Mouse (Mus musculus) olfactory bulb, adult 2 months (tissue): Measurements from ENCODE around the gene Tex45. TPM values are rescaled to one million over a fixed set of nuclear protein-coding genes. Genes with fewer than 3 reads are reported as not detected.
A peak's percentile ranks its signal among the peaks of the same experiment; 100 is the strongest.

ENCODE experiments used
- H3K27ac ChIP-seq: fragments of 200-500 bp; 2 replicates; pipeline ENCODE4 v1.5.1; 2012; ENCODE audit warnings: low read depth, low read length; ENCODE audit not compliant: insufficient read depth
- H3K4me1 ChIP-seq: fragments of 200-500 bp; 2 replicates; pipeline ENCODE4 v1.6.1; 2012; ENCODE audit warnings: low read length; ENCODE audit not compliant: control insufficient read depth, insufficient read depth
- H3K4me3 ChIP-seq: fragments of 200-500 bp; 2 replicates; pipeline ENCODE4 v1.5.1; 2012; ENCODE audit warnings: mild to moderate bottlenecking, low read depth, low read length, moderate library complexity; ENCODE audit not compliant: insufficient read depth
- CTCF ChIP-seq: fragments of 200-500 bp; IDR thresholded peaks from 2 replicates; pipeline ENCODE4 v1.5.1; 2012; ENCODE audit warnings: low read depth, mild to moderate bottlenecking, low read length, moderate library complexity; ENCODE audit not compliant: insufficient read depth
- POLR2A ChIP-seq: fragments of 200-500 bp; IDR thresholded peaks from 2 replicates; pipeline ENCODE4 v1.6.1; 2012; ENCODE audit warnings: mild to moderate bottlenecking, low read depth, low read length, moderate library complexity; ENCODE audit not compliant: insufficient read depth
- WGBS: fragments of 180-500 bp; shearing (Covaris S2); methylation state at CpG from one replicate; pipeline ENCODE4 v1.1.7; 2018; 5-methylcytosine and 5-hydroxymethylcytosine counted together
- polyA plus RNA-seq: library from polyadenylated mRNA; stranded (reverse); fragments of >200 nt; gene quantifications from 2 replicates; pipeline ENCODE4 v1.2.4, GENCODE M21; 2012; ENCODE audit warnings: low replicate concordance; ENCODE audit not compliant: missing spikeins, insufficient read depth, insufficient read length

Gene Tex45
- polyA plus RNA-seq, 1 experiment, result not detected

GRCm38 (mm10) chr8:3516450-3517116, 45.9 kb downstream of the Tex45 start:
- WGBS, result under 1% methylated on average over 36 of the region's 36 CpGs
- Histone ChIP-seq H3K27ac (peak overlapping the region; percentile 53), H3K4me1 (peaks cover 8% of the 10 kb centered on the region), H3K4me3 (peak overlapping the region; percentile 70)
- TF ChIP-seq POLR2A, result peak; percentile 41
- no peak; the same call in 1 of the 2 replicates for TF ChIP-seq CTCF

GRCm38 (mm10) chr8:3517117-3517495, 46.4 kb downstream of the Tex45 start:
- peak overlapping the region; percentile 53; the same call in 1 of the 2 replicates for H3K27ac ChIP-seq
- peak overlapping the region; percentile 70 for H3K4me3 ChIP-seq
- H3K4me1 ChIP-seq, result peaks cover 8% of the 10 kb centered on the region
- WGBS, result 6% methylated on average over 16 of the region's 16 CpGs
- no peak for TF ChIP-seq POLR2A
- TF ChIP-seq CTCF, result no peak

GRCm38 (mm10) chr8:3522007-3522697, 51.5 kb downstream of the Tex45 start:
- H3K27ac ChIP-seq, result no peak overlapping the region
- no peak overlapping the region for H3K4me3 ChIP-seq
- no peak for TF ChIP-seq POLR2A
- TF ChIP-seq CTCF, result no peak
- 92% methylated on average over 13 of the region's 13 CpGs for WGBS
- peaks cover 2% of the 10 kb centered on the region; the same call in 1 of the 2 replicates for H3K4me1 ChIP-seq

GRCm38 (mm10) chr8:3530816-3531215, 60.2 kb downstream of the Tex45 start:
- no peak for TF ChIP-seq POLR2A
- TF ChIP-seq CTCF, result no peak
- 87% methylated on average over 5 of the region's 5 CpGs for WGBS
- H3K4me3 ChIP-seq, result no peak overlapping the region

GRCm38 (mm10) chr8:3531936-3532335, 61.3 kb downstream of the Tex45 start:
- WGBS, result 95% methylated on average over 18 of the region's 18 CpGs
- Histone ChIP-seq H3K4me1 (no peaks in the 10 kb centered on the region), H3K4me3 (no peak overlapping the region), H3K27ac (no peak overlapping the region)
- TF ChIP-seq CTCF (no peak), POLR2A (0 out of 2 replicates have a peak, but pooled peaks have one; percentile 8)

More at GRCm38 (mm10) chr8:3530816-3531215, 60.2 kb downstream of the Tex45 start:
- Histone ChIP-seq H3K4me1 (no peaks in the 10 kb centered on the region), H3K27ac (no peak overlapping the region)

GRCm38 (mm10) chr8:3536053-3536841, 65.6 kb downstream of the Tex45 start:
- Histone ChIP-seq H3K4me1 (no peaks in the 10 kb centered on the region), H3K27ac (no peak overlapping the region), H3K4me3 (no peak overlapping the region)
- TF ChIP-seq POLR2A (no peak), CTCF (no peak)
- WGBS, result 72% methylated on average over 15 of the region's 15 CpGs

Other genes with a start within 250 kb of the Tex45 start
- gene Insr, start 191.2 kb upstream of the Tex45 start, polyA plus RNA-seq, result 62.6 and 277 TPM in 2 replicates
- gene A430078G23Rik, start 117.4 kb upstream of the Tex45 start, polyA plus RNA-seq, result not detected in 2 replicates
- gene Arhgef18, start 77.9 kb upstream of the Tex45 start, polyA plus RNA-seq, result not detected in 2 replicates
- not detected in 2 replicates for gene Pex11g, start 3.2 kb upstream of the Tex45 start, polyA plus RNA-seq
- gene Zfp358, start 22.3 kb downstream of the Tex45 start, polyA plus RNA-seq, result not detected in 2 replicates
- 296 TPM in 1 of 2 replicates, not detected in the other for gene Mcoln1, start 29.6 kb downstream of the Tex45 start, polyA plus RNA-seq
- gene Pnpla6, start 44.5 kb downstream of the Tex45 start, polyA plus RNA-seq, result not detected in 2 replicates
- not detected in 2 replicates for gene C330021F23Rik, start 97.1 kb downstream of the Tex45 start, polyA plus RNA-seq
- gene Camsap3, start 116.4 kb downstream of the Tex45 start, polyA plus RNA-seq, result not detected in 2 replicates
- gene Xab2, start 150.5 kb downstream of the Tex45 start, polyA plus RNA-seq, result not detected in 2 replicates
- not detected in 2 replicates for gene Pet100, start 150.7 kb downstream of the Tex45 start, polyA plus RNA-seq
- not detected in 2 replicates for gene Pcp2, start 154.7 kb downstream of the Tex45 start, polyA plus RNA-seq
- gene Stxbp2, start 160.1 kb downstream of the Tex45 start, polyA plus RNA-seq, result not detected in 2 replicates
- gene Retn, start 184.9 kb downstream of the Tex45 start, polyA plus RNA-seq, result not detected in 2 replicates
- gene Mcemp1, start 194.9 kb downstream of the Tex45 start, polyA plus RNA-seq, result not detected in 2 replicates
- not detected in 2 replicates for gene Fcor, start 201.5 kb downstream of the Tex45 start, polyA plus RNA-seq
- gene Trappc5, start 205.4 kb downstream of the Tex45 start, polyA plus RNA-seq, result not detected in 2 replicates
- not detected in 2 replicates for gene Fcer2a, start 223.3 kb downstream of the Tex45 start, polyA plus RNA-seq
- not detected in 2 replicates for gene Clec4g, start 249.8 kb downstream of the Tex45 start, polyA plus RNA-seq